Mouse (Mus musculus) liver, embryonic 12.5 days (tissue): ENCODE measurements at regions not wholly inside any gene's neighbourhood (a gene's known extent, or its start where the extent isn't known, plus 50 kb on each side); places are given as distances from the start of the nearest gene placed in this dataset.
A peak's percentile ranks its signal among the peaks of the same experiment; 100 is the strongest.

ENCODE experiments used
- ATAC-seq: fragments of 200-750 bp; cut with Nextera tagmentation; 2 replicates; pipeline ENCODE4 v1.8.0; 2017; ENCODE audit warnings: moderate number of reproducible peaks, mild to moderate bottlenecking, moderate library complexity
- H3K27ac ChIP-seq: fragments of 300-500 bp; sonication (generic); 2 replicates; pipeline ENCODE4 v1.5.1; 2016; ENCODE audit warnings: mild to moderate bottlenecking
- H3K27me3 ChIP-seq: fragments of 300-500 bp; sonication (generic); replicated peaks from 2 replicates; pipeline ENCODE4 v1.6.1; 2016; ENCODE audit warnings: mild to moderate bottlenecking, moderate library complexity
- H3K36me3 ChIP-seq: fragments of 300-500 bp; sonication (generic); 2 replicates; pipeline ENCODE4 v1.6.1; 2016; ENCODE audit warnings: mild to moderate bottlenecking, moderate library complexity
- H3K4me1 ChIP-seq: fragments of 300-500 bp; sonication (generic); 2 replicates; pipeline ENCODE4 v1.6.1; 2016
- H3K4me2 ChIP-seq: fragments of 300-500 bp; sonication (generic); 2 replicates; pipeline ENCODE4 v1.6.1; 2016; ENCODE audit warnings: mild to moderate bottlenecking, moderate library complexity
- H3K4me3 ChIP-seq: fragments of 300-500 bp; sonication (generic); 2 replicates; pipeline ENCODE4 v1.5.1; 2016; ENCODE audit warnings: mild to moderate bottlenecking, moderate library complexity
- H3K9ac ChIP-seq: fragments of 300-500 bp; sonication (generic); 2 replicates; pipeline ENCODE4 v1.6.1; 2016; ENCODE audit warnings: mild to moderate bottlenecking, moderate library complexity
- H3K9me3 ChIP-seq: fragments of 300-500 bp; sonication (generic); replicated peaks from 2 replicates; pipeline ENCODE4 v1.6.1; 2016; ENCODE audit warnings: mild to moderate bottlenecking, moderate library complexity
- WGBS: fragments of 180-500 bp; shearing (Covaris S2); methylation state at CpG from one replicate; pipeline ENCODE4 v1.1.7; 2016; ENCODE audit not compliant: insufficient replicate concordance; 5-methylcytosine and 5-hydroxymethylcytosine counted together

GRCm38 (mm10) chr15:93755989-93756388 is 160.3 kb upstream of the Prickle1 start:
- ATAC-seq, result no peak
- Histone ChIP-seq H3K27ac (no peak overlapping the region), H3K4me2 (no peak overlapping the region)

GRCm38 (mm10) chr15:93751817-93752216 is 156.1 kb upstream of the Prickle1 start:
- peak overlapping the region; percentile 2; the same call in 1 of the 2 replicates for H3K4me2 ChIP-seq
- no peak overlapping the region for H3K27ac ChIP-seq
- no peak overlapping the region for H3K4me3 ChIP-seq
- no peaks in the 10 kb centered on the region for H3K9me3 ChIP-seq
- 23% methylated on average over 14 of the region's 14 CpGs for WGBS
- H3K9ac ChIP-seq, result no peak overlapping the region
- peaks cover 4% of the 10 kb centered on the region; the same call in 1 of the 2 replicates for H3K4me1 ChIP-seq
- no peaks in the 10 kb centered on the region for H3K27me3 ChIP-seq
- ATAC-seq, result no peak
- H3K36me3 ChIP-seq, result no peaks in the 10 kb centered on the region

More at GRCm38 (mm10) chr15:93755989-93756388, 160.3 kb upstream of the Prickle1 start:
- Histone ChIP-seq H3K4me3 (no peak overlapping the region), H3K9me3 (no peaks in the 10 kb centered on the region), H3K4me1 (0 out of 2 replicates have a peak, but pooled peaks cover under 1% of the 10 kb centered on the region), H3K36me3 (no peaks in the 10 kb centered on the region), H3K27me3 (no peaks in the 10 kb centered on the region), H3K9ac (no peak overlapping the region)
- WGBS, result 70% methylated on average over 5 of the region's 5 CpGs

GRCm38 (mm10) chr15:93750953-93751352 is 155.3 kb upstream of the Prickle1 start:
- H3K9ac ChIP-seq, result no peak overlapping the region
- H3K4me2 ChIP-seq, result 0 out of 2 replicates have a peak overlapping the region, but pooled peaks have one; percentile 8
- peak; percentile 77 for ATAC-seq
- WGBS, result 4% methylated on average over 8 of the region's 8 CpGs
- no peaks in the 10 kb centered on the region for H3K27me3 ChIP-seq
- no peak overlapping the region for H3K4me3 ChIP-seq
- H3K36me3 ChIP-seq, result no peaks in the 10 kb centered on the region
- H3K9me3 ChIP-seq, result no peaks in the 10 kb centered on the region
- H3K27ac ChIP-seq, result no peak overlapping the region
- peaks cover 4% of the 10 kb centered on the region; the same call in 1 of the 2 replicates for H3K4me1 ChIP-seq

GRCm38 (mm10) chr15:93744191-93744945 is 148.7 kb upstream of the Prickle1 start:
- Histone ChIP-seq H3K27me3 (no peaks in the 10 kb centered on the region), H3K9me3 (no peaks in the 10 kb centered on the region), H3K4me3 (no peak overlapping the region), H3K36me3 (no peaks in the 10 kb centered on the region), H3K9ac (no peak overlapping the region), H3K4me1 (peaks cover 13% of the 10 kb centered on the region), H3K27ac (no peak overlapping the region), H3K4me2 (no peak overlapping the region)
- 13% methylated on average over 12 of the region's 12 CpGs for WGBS
- ATAC-seq, result peak; percentile 77

- no peak overlapping the region for H3K4me3 ChIP-seq
- no peaks in the 10 kb centered on the region for H3K27me3 ChIP-seq
- no peak overlapping the region for H3K4me2 ChIP-seq
- no peak overlapping the region for H3K9ac ChIP-seq
- 70% methylated on average over 18 of the region's 18 CpGs for WGBS
- no peaks in the 10 kb centered on the region for H3K36me3 ChIP-seq
- no peak for ATAC-seq
- no peaks in the 10 kb centered on the region for H3K4me1 ChIP-seq
- no peaks in the 10 kb centered on the region for H3K9me3 ChIP-seq
- H3K27ac ChIP-seq, result no peak overlapping the region
These were observed 138.2 kb upstream of the Prickle1 start for GRCm38 (mm10) chr15:93733731-93734510.

GRCm38 (mm10) chr15:93732825-93733224 is 137.1 kb upstream of the Prickle1 start:
- WGBS, result 65% methylated on average over 5 of the region's 5 CpGs
- Histone ChIP-seq H3K4me2 (no peak overlapping the region), H3K4me1 (no peaks in the 10 kb centered on the region), H3K27me3 (no peaks in the 10 kb centered on the region), H3K9ac (no peak overlapping the region), H3K9me3 (no peaks in the 10 kb centered on the region), H3K36me3 (no peaks in the 10 kb centered on the region), H3K27ac (no peak overlapping the region), H3K4me3 (no peak overlapping the region)
- ATAC-seq, result no peak

- WGBS, result 63% methylated on average over 6 of the region's 6 CpGs
These were observed 135.5 kb upstream of the Prickle1 start for GRCm38 (mm10) chr15:93731161-93731560.

GRCm38 (mm10) chr15:93715443-93715842 is 119.8 kb upstream of the Prickle1 start:
- 62% methylated on average over 4 of the region's 4 CpGs for WGBS
- no peak overlapping the region for H3K27ac ChIP-seq
- H3K9ac ChIP-seq, result no peak overlapping the region
- no peaks in the 10 kb centered on the region for H3K4me1 ChIP-seq
- no peaks in the 10 kb centered on the region for H3K36me3 ChIP-seq
- no peaks in the 10 kb centered on the region for H3K27me3 ChIP-seq
- no peaks in the 10 kb centered on the region for H3K9me3 ChIP-seq
- no peak overlapping the region for H3K4me2 ChIP-seq
- ATAC-seq, result no peak
- H3K4me3 ChIP-seq, result no peak overlapping the region

More at GRCm38 (mm10) chr15:93731161-93731560, 135.5 kb upstream of the Prickle1 start:
- no peaks in the 10 kb centered on the region for H3K4me1 ChIP-seq
- H3K4me2 ChIP-seq, result no peak overlapping the region
- H3K9me3 ChIP-seq, result no peaks in the 10 kb centered on the region
- no peaks in the 10 kb centered on the region for H3K36me3 ChIP-seq
- no peak overlapping the region for H3K4me3 ChIP-seq
- H3K27ac ChIP-seq, result no peak overlapping the region
- no peaks in the 10 kb centered on the region for H3K27me3 ChIP-seq
- H3K9ac ChIP-seq, result no peak overlapping the region
- ATAC-seq, result no peak

- WGBS, result 70% methylated on average over 7 of the region's 7 CpGs
- H3K9ac ChIP-seq, result no peak overlapping the region
- H3K36me3 ChIP-seq, result no peaks in the 10 kb centered on the region
- no peak overlapping the region for H3K27ac ChIP-seq
- ATAC-seq, result no peak
- H3K4me3 ChIP-seq, result no peak overlapping the region
- H3K4me2 ChIP-seq, result no peak overlapping the region
- no peaks in the 10 kb centered on the region for H3K9me3 ChIP-seq
- H3K27me3 ChIP-seq, result no peaks in the 10 kb centered on the region
- H3K4me1 ChIP-seq, result no peaks in the 10 kb centered on the region
These were observed 117.7 kb upstream of the Prickle1 start for GRCm38 (mm10) chr15:93713428-93713827.

GRCm38 (mm10) chr15:93712594-93712993 is 116.9 kb upstream of the Prickle1 start:
- H3K4me3 ChIP-seq, result no peak overlapping the region
- H3K9ac ChIP-seq, result no peak overlapping the region
- ATAC-seq, result no peak
- no peak overlapping the region for H3K4me2 ChIP-seq
- H3K36me3 ChIP-seq, result no peaks in the 10 kb centered on the region
- no peaks in the 10 kb centered on the region for H3K9me3 ChIP-seq
- 57% methylated on average over 10 of the region's 10 CpGs for WGBS
- no peaks in the 10 kb centered on the region for H3K4me1 ChIP-seq
- no peaks in the 10 kb centered on the region for H3K27me3 ChIP-seq
- H3K27ac ChIP-seq, result no peak overlapping the region

GRCm38 (mm10) chr15:93711150-93711784 is 115.6 kb upstream of the Prickle1 start:
- ATAC-seq, result no peak
- 77% methylated on average over 13 of the region's 13 CpGs for WGBS

More at GRCm38 (mm10) chr15:93711150-93711784, 115.6 kb upstream of the Prickle1 start:
- no peaks in the 10 kb centered on the region for H3K9me3 ChIP-seq
- no peak overlapping the region for H3K9ac ChIP-seq
- no peaks in the 10 kb centered on the region for H3K36me3 ChIP-seq
- H3K4me3 ChIP-seq, result no peak overlapping the region
- no peaks in the 10 kb centered on the region for H3K27me3 ChIP-seq
- no peak overlapping the region for H3K27ac ChIP-seq
- H3K4me1 ChIP-seq, result no peaks in the 10 kb centered on the region
- H3K4me2 ChIP-seq, result no peak overlapping the region
